Mouse (Mus musculus) c-Kit-negative CD71-positive TER-119-positive erythroid progenitor cells, embryonic 14.5 days (primary cell): ENCODE measurements around the gene Trak1.

Source experiments
- DNase-seq: peaks from one replicate; pipeline ENCODE4 v3.0.0-alpha.2; 2013; ENCODE audit warnings: low read depth, low spot score

The Trak1 gene

GRCm38 (mm10) chr9:121346635-121347034 lies 49.3 kb downstream of the Trak1 start:
- DNase-seq, result no peak

- no peak for DNase-seq
These were observed 50.7 kb downstream of the Trak1 start for GRCm38 (mm10) chr9:121347981-121348380.

GRCm38 (mm10) chr9:121348476-121348875 lies 51.2 kb downstream of the Trak1 start:
- DNase-seq, result no peak

- DNase-seq, result no peak
These were observed 51.8 kb downstream of the Trak1 start for GRCm38 (mm10) chr9:121349111-121349510.

GRCm38 (mm10) chr9:121350601-121351000 lies 53.3 kb downstream of the Trak1 start:
- DNase-seq, result no peak

- no peak for DNase-seq
These were observed 54.2 kb downstream of the Trak1 start for GRCm38 (mm10) chr9:121351388-121352078.

- DNase-seq, result no peak
These were observed 54.9 kb downstream of the Trak1 start for GRCm38 (mm10) chr9:121352131-121352606.

- no peak for DNase-seq
These were observed 55.4 kb downstream of the Trak1 start for GRCm38 (mm10) chr9:121352726-121353125.

GRCm38 (mm10) chr9:121354792-121355390 lies 57.6 kb downstream of the Trak1 start:
- DNase-seq, result no peak

GRCm38 (mm10) chr9:121355431-121356141 lies 58.3 kb downstream of the Trak1 start:
- no peak for DNase-seq

GRCm38 (mm10) chr9:121357102-121357501 lies 59.8 kb downstream of the Trak1 start:
- DNase-seq, result no peak

GRCm38 (mm10) chr9:121357582-121358275 lies 60.4 kb downstream of the Trak1 start:
- DNase-seq, result no peak

GRCm38 (mm10) chr9:121358418-121358817 lies 61.1 kb downstream of the Trak1 start:
- no peak for DNase-seq

GRCm38 (mm10) chr9:121359266-121359972 lies 62.1 kb downstream of the Trak1 start:
- DNase-seq, result no peak

- no peak for DNase-seq
These were observed 63.1 kb downstream of the Trak1 start for GRCm38 (mm10) chr9:121360327-121360954.

- DNase-seq, result no peak
These were observed 63.7 kb downstream of the Trak1 start for GRCm38 (mm10) chr9:121361010-121361409.

- no peak for DNase-seq
These were observed 66.6 kb downstream of the Trak1 start for GRCm38 (mm10) chr9:121363932-121364331.

GRCm38 (mm10) chr9:121366135-121366863 lies 69.0 kb downstream of the Trak1 start:
- DNase-seq, result no peak

- no peak for DNase-seq
These were observed 69.6 kb downstream of the Trak1 start for GRCm38 (mm10) chr9:121366864-121367245.

- DNase-seq, result no peak
These were observed 72.3 kb downstream of the Trak1 start for GRCm38 (mm10) chr9:121369573-121369972.
